Mouse (Mus musculus): Measurements from ENCODE around the gene Ccdc162.

Ccdc162 gene

GRCm38 (mm10) chr10:41638776-41639175 is 77.7 kb downstream of the Ccdc162 start:
- in situ Hi-C loops (cut with MboI, MseI): no loop called here

- in situ Hi-C loops (cut with MboI, MseI): no loop called here
These were observed 81.0 kb downstream of the Ccdc162 start for GRCm38 (mm10) chr10:41635276-41636033.

GRCm38 (mm10) chr10:41633801-41634200 is 82.6 kb downstream of the Ccdc162 start:
- in situ Hi-C loops (cut with MboI, MseI): no loop called here

GRCm38 (mm10) chr10:41632062-41632461 is 84.4 kb downstream of the Ccdc162 start:
- in situ Hi-C loops (cut with MboI, MseI): no loop called here

GRCm38 (mm10) chr10:41626996-41627395 is 89.4 kb downstream of the Ccdc162 start:
- in situ Hi-C loops (cut with MboI, MseI): loop anchor here in 1 of 2 experiments (5.0 to 10.0 kb wide), 2 partner anchors 100 to 1602 kb away; partner anchors contain the start of gene Mfsd4b1

- in situ Hi-C loops (cut with MboI, MseI): loop anchor here in 1 of 2 experiments (10.0 kb wide), 1 partner anchor 1595 kb away; the partner anchor contains the start of gene Mfsd4b1
These were observed 96.4 kb downstream of the Ccdc162 start for GRCm38 (mm10) chr10:41619988-41620387.

- in situ Hi-C loops (cut with MboI, MseI): no loop called here
These were observed 100.9 kb downstream of the Ccdc162 start for GRCm38 (mm10) chr10:41615487-41615886.

GRCm38 (mm10) chr10:41611941-41612340 is 104.5 kb downstream of the Ccdc162 start:
- in situ Hi-C loops (cut with MboI, MseI): no loop called here

- in situ Hi-C loops (cut with MboI, MseI): no loop called here
These were observed 107.0 kb downstream of the Ccdc162 start for GRCm38 (mm10) chr10:41609475-41609874.

- in situ Hi-C loops (cut with MboI, MseI): no loop called here
These were observed 107.9 kb downstream of the Ccdc162 start for GRCm38 (mm10) chr10:41608485-41608884.

- in situ Hi-C loops (cut with MboI, MseI): no loop called here
These were observed 113.8 kb downstream of the Ccdc162 start for GRCm38 (mm10) chr10:41602667-41603066.

GRCm38 (mm10) chr10:41601898-41602545 is 114.4 kb downstream of the Ccdc162 start:
- in situ Hi-C loops (cut with MboI, MseI): no loop called here

GRCm38 (mm10) chr10:41601302-41601701 is 115.1 kb downstream of the Ccdc162 start:
- in situ Hi-C loops (cut with MboI, MseI): no loop called here

GRCm38 (mm10) chr10:41599051-41599450 is 117.4 kb downstream of the Ccdc162 start:
- in situ Hi-C loops (cut with MboI, MseI): no loop called here

- in situ Hi-C loops (cut with MboI, MseI): no loop called here
These were observed 118.2 kb downstream of the Ccdc162 start for GRCm38 (mm10) chr10:41598221-41598620.

- in situ Hi-C loops (cut with MboI, MseI): no loop called here
These were observed 120.9 kb downstream of the Ccdc162 start for GRCm38 (mm10) chr10:41595550-41595949.

GRCm38 (mm10) chr10:41594957-41595356 is 121.5 kb downstream of the Ccdc162 start:
- in situ Hi-C loops (cut with MboI, MseI): no loop called here

GRCm38 (mm10) chr10:41594433-41594832 is 122.0 kb downstream of the Ccdc162 start:
- in situ Hi-C loops (cut with MboI, MseI): no loop called here

GRCm38 (mm10) chr10:41588616-41589015 is 127.8 kb downstream of the Ccdc162 start:
- in situ Hi-C loops (cut with MboI, MseI): no loop called here

GRCm38 (mm10) chr10:41586947-41587852 is 129.2 kb downstream of the Ccdc162 start:
- in situ Hi-C loops (cut with MboI, MseI): no loop called here

GRCm38 (mm10) chr10:41583383-41583782 is 133.1 kb downstream of the Ccdc162 start:
- in situ Hi-C loops (cut with MboI, MseI): no loop called here

GRCm38 (mm10) chr10:41582901-41583361 is 133.5 kb downstream of the Ccdc162 start:
- in situ Hi-C loops (cut with MboI, MseI): no loop called here
